Mouse (Mus musculus) kidney, adult 2 months (tissue): ENCODE data around the gene Msh4.

Source experiments
- CTCF ChIP-seq: fragments of 200-500 bp; conservative IDR thresholded peaks from 2 replicates; pipeline ENCODE4 v1.5.1; 2011; ENCODE audit warnings: low read depth, mild to moderate bottlenecking, control low read depth, low read length, moderate library complexity, mixed read lengths; ENCODE audit not compliant: insufficient read depth, insufficient read length
- POLR2A ChIP-seq: fragments of 200-500 bp; IDR thresholded peaks from one replicate; pipeline ENCODE4 v1.6.1; 2011; ENCODE audit warnings: low read depth, low read length, control low read depth

DNA sequence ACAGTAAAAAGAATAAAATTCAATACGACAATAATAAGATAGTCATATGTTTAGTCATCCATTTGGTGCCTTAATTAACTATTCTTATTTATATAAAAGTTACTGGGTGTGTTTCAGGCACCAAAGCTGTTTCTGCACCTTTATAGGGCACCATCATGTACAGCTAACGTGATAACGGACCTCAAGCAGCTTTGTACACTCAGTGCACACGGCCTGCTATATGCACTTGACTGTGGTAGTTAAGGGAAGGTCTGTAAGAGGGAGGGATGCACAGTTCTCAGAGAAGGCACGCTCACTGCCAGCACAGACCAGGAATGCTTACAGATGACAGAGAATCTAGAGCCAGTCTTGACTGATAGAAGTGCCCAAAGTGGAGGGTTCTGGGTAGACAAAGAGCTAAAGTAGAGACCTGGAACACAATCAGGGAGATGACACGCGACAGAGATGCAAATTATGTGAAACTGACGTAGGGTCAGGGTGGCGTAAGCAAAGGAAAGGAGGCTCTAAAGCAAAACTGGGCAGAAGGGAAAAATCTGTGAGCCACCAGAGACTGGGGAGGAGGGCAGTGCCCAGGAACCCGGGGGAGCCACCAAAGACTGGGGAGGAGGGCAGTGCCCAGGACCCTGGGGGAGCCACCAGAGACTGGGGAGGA is 47.5 kb downstream of the Msh4 start:
- TF ChIP-seq CTCF = no peak
- no peak for TF ChIP-seq POLR2A
